Mouse (Mus musculus): ENCODE measurements around the gene Cnnm3. TPM values are rescaled to one million over a fixed set of nuclear protein-coding genes. Genes with fewer than 3 reads are reported as not detected.
A peak's percentile ranks its signal among the peaks of the same experiment; 100 is the strongest.

Gene Cnnm3
- polyA plus RNA-seq, 1 experiment from 2014 or later = 6.8 TPM

GRCm38 (mm10) chr1:36483825-36484224 is 27.8 kb upstream of the Cnnm3 start:
- peaks cover 6% of the 10 kb centered on the region; the same call in 1 of the 2 replicates for H3K79me2 ChIP-seq (ENCODE audit: inconsistent target)
- no peak overlapping the region for H3K27ac ChIP-seq
- no peaks in the 10 kb centered on the region for H3K36me3 ChIP-seq (ENCODE audit: inconsistent target)
- 89% methylated on average over 4 of the region's 4 CpGs for WGBS (ENCODE audit: missing documents)
- no peak overlapping the region for H3K4me3 ChIP-seq (ENCODE audit: inconsistent target)

- WGBS (ENCODE audit: missing documents) = 80% methylated on average over 7 of the region's 7 CpGs
Observed at GRCm38 (mm10) chr1:36485080-36485479, 26.6 kb upstream of the Cnnm3 start.

GRCm38 (mm10) chr1:36487111-36487510 is 24.6 kb upstream of the Cnnm3 start:
- no peak overlapping the region for H3K4me3 ChIP-seq (ENCODE audit: inconsistent target)
- H3K36me3 ChIP-seq (ENCODE audit: inconsistent target) = no peaks in the 10 kb centered on the region
- no peaks in the 10 kb centered on the region for H3K79me2 ChIP-seq (ENCODE audit: inconsistent target)
- 92% methylated on average over 9 of the region's 9 CpGs for WGBS (ENCODE audit: missing documents)
- H3K27ac ChIP-seq = no peak overlapping the region

More at GRCm38 (mm10) chr1:36485080-36485479, 26.6 kb upstream of the Cnnm3 start:
- Histone ChIP-seq H3K4me3 (ENCODE audit: inconsistent target) (no peak overlapping the region), H3K36me3 (ENCODE audit: inconsistent target) (no peaks in the 10 kb centered on the region), H3K27ac (no peak overlapping the region), H3K79me2 (ENCODE audit: inconsistent target) (peaks cover 2% of the 10 kb centered on the region; the same call in 1 of the 2 replicates)

GRCm38 (mm10) chr1:36489661-36490060 is 22.0 kb upstream of the Cnnm3 start:
- 96% methylated on average over 6 of the region's 6 CpGs for WGBS (ENCODE audit: missing documents)
- Histone ChIP-seq H3K79me2 (ENCODE audit: inconsistent target) (no peaks in the 10 kb centered on the region; the same call in 1 of the 2 replicates), H3K27ac (no peak overlapping the region), H3K4me3 (ENCODE audit: inconsistent target) (no peak overlapping the region), H3K36me3 (ENCODE audit: inconsistent target) (no peaks in the 10 kb centered on the region)

- H3K36me3 ChIP-seq (ENCODE audit: inconsistent target) = no peaks in the 10 kb centered on the region
- H3K27ac ChIP-seq = no peak overlapping the region
- H3K4me3 ChIP-seq (ENCODE audit: inconsistent target) = no peak overlapping the region
- WGBS (ENCODE audit: missing documents) = 90% methylated on average over 8 of the region's 9 CpGs
- no peaks in the 10 kb centered on the region; the same call in 1 of the 2 replicates for H3K79me2 ChIP-seq (ENCODE audit: inconsistent target)
Observed at GRCm38 (mm10) chr1:36492416-36493139, 19.1 kb upstream of the Cnnm3 start.

- Histone ChIP-seq H3K79me2 (ENCODE audit: inconsistent target) (no peaks in the 10 kb centered on the region; the same call in 1 of the 2 replicates), H3K36me3 (ENCODE audit: inconsistent target) (0 out of 2 replicates have a peak, but pooled peaks cover 4% of the 10 kb centered on the region), H3K4me3 (ENCODE audit: inconsistent target) (no peak overlapping the region), H3K27ac (no peak overlapping the region)
- 78% methylated on average over 5 of the region's 6 CpGs for WGBS (ENCODE audit: missing documents)
Observed at GRCm38 (mm10) chr1:36493299-36493698, 18.4 kb upstream of the Cnnm3 start.

- no peak overlapping the region for H3K27ac ChIP-seq
- WGBS (ENCODE audit: missing documents) = 78% methylated on average over 1 of the region's 2 CpGs
- H3K36me3 ChIP-seq (ENCODE audit: inconsistent target) = peaks cover 17% of the 10 kb centered on the region; the same call in 1 of the 2 replicates
- no peaks in the 10 kb centered on the region; the same call in 1 of the 2 replicates for H3K79me2 ChIP-seq (ENCODE audit: inconsistent target)
- no peak overlapping the region for H3K4me3 ChIP-seq (ENCODE audit: inconsistent target)
Observed at GRCm38 (mm10) chr1:36496719-36497118, 14.9 kb upstream of the Cnnm3 start.

GRCm38 (mm10) chr1:36497312-36497711 is 14.4 kb upstream of the Cnnm3 start:
- WGBS (ENCODE audit: missing documents) = 84% methylated on average over 2 of the region's 2 CpGs
- no peak overlapping the region for H3K4me3 ChIP-seq (ENCODE audit: inconsistent target)
- no peak overlapping the region for H3K27ac ChIP-seq
- H3K36me3 ChIP-seq (ENCODE audit: inconsistent target) = peaks cover 17% of the 10 kb centered on the region; the same call in 1 of the 2 replicates
- H3K79me2 ChIP-seq (ENCODE audit: inconsistent target) = no peaks in the 10 kb centered on the region; the same call in 1 of the 2 replicates

GRCm38 (mm10) chr1:36501261-36501660 is 10.4 kb upstream of the Cnnm3 start:
- peaks cover 24% of the 10 kb centered on the region; the same call in 1 of the 2 replicates for H3K36me3 ChIP-seq (ENCODE audit: inconsistent target)
- WGBS (ENCODE audit: missing documents) = 11% methylated on average over 3 of the region's 3 CpGs
- no peaks in the 10 kb centered on the region for H3K79me2 ChIP-seq (ENCODE audit: inconsistent target)
- no peak overlapping the region for H3K4me3 ChIP-seq (ENCODE audit: inconsistent target)
- H3K27ac ChIP-seq = no peak overlapping the region

- peaks cover 5% of the 10 kb centered on the region; the same call in 1 of the 2 replicates for H3K79me2 ChIP-seq (ENCODE audit: inconsistent target)
- H3K27ac ChIP-seq = no peak overlapping the region
- 20% methylated on average over 5 of the region's 5 CpGs for WGBS (ENCODE audit: missing documents)
- H3K4me3 ChIP-seq (ENCODE audit: inconsistent target) = no peak overlapping the region
- H3K36me3 ChIP-seq (ENCODE audit: inconsistent target) = peaks cover 5% of the 10 kb centered on the region; the same call in 1 of the 2 replicates
Observed at GRCm38 (mm10) chr1:36508238-36508637, 3.4 kb upstream of the Cnnm3 start.

- no peak overlapping the region for H3K27ac ChIP-seq
- no peaks in the 10 kb centered on the region for H3K36me3 ChIP-seq (ENCODE audit: inconsistent target)
- H3K4me3 ChIP-seq (ENCODE audit: inconsistent target) = peak overlapping the region; percentile 23
- WGBS (ENCODE audit: missing documents) = under 1% methylated on average over 107 of the region's 126 CpGs
- peaks cover 41% of the 10 kb centered on the region; the same call in 1 of the 2 replicates for H3K79me2 ChIP-seq (ENCODE audit: inconsistent target)
Observed at GRCm38 (mm10) chr1:36512089-36512965, 660 bp downstream of the Cnnm3 start.

- H3K27ac ChIP-seq = no peak overlapping the region
- 7% methylated on average over 16 of the region's 16 CpGs for WGBS (ENCODE audit: missing documents)
Observed at GRCm38 (mm10) chr1:36512966-36513280, 1.3 kb downstream of the Cnnm3 start.

GRCm38 (mm10) chr1:36513310-36513709 is 1.6 kb downstream of the Cnnm3 start:
- Histone ChIP-seq H3K27ac (no peak overlapping the region), H3K36me3 (ENCODE audit: inconsistent target) (no peaks in the 10 kb centered on the region), H3K4me3 (ENCODE audit: inconsistent target) (peak overlapping the region; percentile 23; the same call in 1 of the 2 replicates), H3K79me2 (ENCODE audit: inconsistent target) (peaks cover 41% of the 10 kb centered on the region; the same call in 1 of the 2 replicates)
- WGBS (ENCODE audit: missing documents) = 54% methylated on average over 1 of the region's 1 CpGs

More at GRCm38 (mm10) chr1:36512966-36513280, 1.3 kb downstream of the Cnnm3 start:
- Histone ChIP-seq H3K36me3 (ENCODE audit: inconsistent target) (no peaks in the 10 kb centered on the region), H3K79me2 (ENCODE audit: inconsistent target) (peaks cover 41% of the 10 kb centered on the region; the same call in 1 of the 2 replicates), H3K4me3 (ENCODE audit: inconsistent target) (peak overlapping the region; percentile 23)

- 89% methylated on average over 2 of the region's 2 CpGs for WGBS (ENCODE audit: missing documents)
- peaks cover 41% of the 10 kb centered on the region; the same call in 1 of the 2 replicates for H3K79me2 ChIP-seq (ENCODE audit: inconsistent target)
Observed at GRCm38 (mm10) chr1:36513718-36514117, 2.1 kb downstream of the Cnnm3 start.

More at GRCm38 (mm10) chr1:36513718-36514117, 2.1 kb downstream of the Cnnm3 start:
- H3K4me3 ChIP-seq (ENCODE audit: inconsistent target) = no peak overlapping the region
- H3K27ac ChIP-seq = no peak overlapping the region
- H3K36me3 ChIP-seq (ENCODE audit: inconsistent target) = no peaks in the 10 kb centered on the region
